Mouse (Mus musculus) thymus, adult 2 months (tissue): ENCODE data around the gene Zfp59.

ENCODE experiments used
- CTCF ChIP-seq: fragments of 200-500 bp; IDR thresholded peaks from 2 replicates; pipeline ENCODE4 v1.5.1; 2012; ENCODE audit warnings: mild to moderate bottlenecking, control low read depth, low read length, moderate library complexity, borderline replicate concordance; ENCODE audit not compliant: control insufficient read depth, poor library complexity, insufficient read depth; ENCODE audit errors: extremely low read depth
- POLR2A ChIP-seq: fragments of 200-500 bp; IDR thresholded peaks from 2 replicates; pipeline ENCODE4 v1.6.1; 2012; ENCODE audit warnings: mild to moderate bottlenecking, low read length, control low read depth, moderate library complexity; ENCODE audit not compliant: control insufficient read depth, poor library complexity, insufficient read depth; ENCODE audit errors: extremely low read depth

- TF ChIP-seq CTCF (no peak), POLR2A (no peak)
Observed at GRCm38 (mm10) chr7:27802986-27803385, 35.4 kb upstream of the Zfp59 start.
